Mouse (Mus musculus) heart, embryonic 13.5 days (tissue): Measurements from ENCODE around the gene Rgmb. TPM values are rescaled to one million over a fixed set of nuclear protein-coding genes. Genes with fewer than 3 reads are reported as not detected.

Source experiments
- ATAC-seq: fragments of 200-750 bp; cut with Nextera tagmentation; 2 replicates; pipeline ENCODE4 v1.8.0; 2017; ENCODE audit warnings: moderate TSS enrichment; ENCODE audit not compliant: insufficient number of reproducible peaks, low FRiP score, low TSS enrichment; ENCODE audit errors: extremely low read depth
- H3K27ac ChIP-seq: fragments of 300-500 bp; sonication (generic); replicated peaks from 2 replicates; pipeline ENCODE4 v1.5.1; 2015; ENCODE audit warnings: moderate library complexity, mild to moderate bottlenecking, inconsistent platforms
- H3K27me3 ChIP-seq: fragments of 300-500 bp; sonication (generic); replicated peaks from 2 replicates; pipeline ENCODE4 v1.6.1; 2015; ENCODE audit warnings: mild to moderate bottlenecking, inconsistent platforms
- H3K36me3 ChIP-seq: fragments of 300-500 bp; sonication (generic); 2 replicates; pipeline ENCODE4 v1.6.1; 2015; ENCODE audit warnings: mild to moderate bottlenecking, inconsistent platforms
- H3K4me1 ChIP-seq: fragments of 300-500 bp; sonication (generic); 2 replicates; pipeline ENCODE4 v1.6.1; 2015; ENCODE audit warnings: inconsistent platforms
- H3K4me2 ChIP-seq: fragments of 300-500 bp; sonication (generic); 2 replicates; pipeline ENCODE4 v1.6.1; 2015; ENCODE audit warnings: inconsistent platforms, mild to moderate bottlenecking, moderate library complexity
- H3K4me3 ChIP-seq: fragments of 300-500 bp; sonication (generic); 2 replicates; pipeline ENCODE4 v1.5.1; 2015; ENCODE audit warnings: moderate library complexity, mild to moderate bottlenecking, inconsistent platforms
- H3K9ac ChIP-seq: fragments of 300-500 bp; sonication (generic); 2 replicates; pipeline ENCODE4 v1.6.1; 2015; ENCODE audit warnings: inconsistent platforms, mild to moderate bottlenecking, moderate library complexity
- H3K9me3 ChIP-seq: fragments of 300-500 bp; sonication (generic); 2 replicates; pipeline ENCODE4 v1.6.1; 2016; ENCODE audit warnings: inconsistent platforms
- WGBS: fragments of 180-500 bp; shearing (Covaris S2); methylation state at CpG from one replicate; pipeline ENCODE4 v1.1.7; 2015; ENCODE audit warnings: mixed read lengths; 5-methylcytosine and 5-hydroxymethylcytosine counted together
- polyA plus RNA-seq: library from polyadenylated mRNA; unstranded; fragments of >200 nt; fragmentation: Nextera tagmentation; extraction: Ambion mirVana; gene quantifications from 2 replicates; pipeline ENCODE4 v1.2.1, GENCODE M21; 2015

Rgmb gene
- polyA plus RNA-seq, 1 experiment from 2014 or later: 8.4 TPM

DNA sequence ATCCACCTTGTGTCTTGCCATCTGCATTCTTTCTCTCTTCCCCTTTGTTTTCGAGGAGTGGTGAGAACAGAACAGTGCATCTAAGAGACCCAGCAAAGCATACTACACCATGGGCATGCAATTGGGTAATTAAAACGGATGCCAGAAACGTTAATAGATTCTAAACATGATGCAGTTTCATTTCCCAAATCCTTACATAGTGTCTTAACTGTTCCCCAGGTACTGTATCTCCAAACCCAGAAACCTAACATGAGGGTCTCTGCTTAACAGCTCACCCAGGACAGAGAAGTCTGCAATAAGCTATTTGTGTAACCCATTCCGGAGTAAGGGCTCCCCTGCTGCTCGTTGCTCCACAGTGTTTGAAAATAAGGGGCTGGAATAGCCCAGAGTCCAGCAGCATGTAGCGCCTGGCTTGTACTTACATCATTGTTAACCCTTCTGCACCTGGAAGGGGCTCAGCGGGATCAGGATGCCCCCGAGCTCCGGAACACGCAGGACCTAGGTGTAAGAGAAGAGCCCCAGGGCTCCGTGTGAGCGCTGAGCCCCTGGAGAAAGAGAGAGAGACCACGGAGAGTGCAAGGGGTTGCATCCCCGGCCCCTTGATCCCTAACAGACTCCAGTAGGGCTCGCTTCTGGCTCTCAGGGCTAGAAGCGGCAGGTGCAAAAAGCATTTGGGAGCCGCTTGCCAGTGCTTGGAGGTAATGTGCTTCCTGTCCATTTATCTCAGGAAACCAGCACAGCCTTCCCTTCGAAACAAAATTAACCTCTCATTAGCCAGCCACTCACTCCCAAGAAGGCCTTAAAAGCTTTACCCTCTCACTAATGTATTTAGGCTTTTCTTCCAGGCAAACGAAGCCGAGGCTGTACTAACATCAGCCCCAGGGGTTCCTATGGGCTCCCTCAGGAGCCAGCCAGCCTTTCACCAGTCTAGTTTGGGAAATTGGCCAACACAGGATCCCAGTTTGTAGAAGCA is 1.4 kb downstream of the Rgmb start:
- Histone ChIP-seq H3K9ac (peak overlapping the region; percentile 83), H3K4me3 (peak overlapping the region; percentile 72), H3K27me3 (peaks cover 17% of the 10 kb centered on the region), H3K4me2 (peak overlapping the region; percentile 98), H3K36me3 (no peaks in the 10 kb centered on the region), H3K9me3 (no peaks in the 10 kb centered on the region), H3K27ac (0 out of 2 replicates have a peak overlapping the region, but pooled peaks have one; percentile 6), H3K4me1 (peaks cover 27% of the 10 kb centered on the region)
- WGBS: 2% methylated on average over 20 of the region's 20 CpGs
- no peak for ATAC-seq

GRCm38 (mm10) chr17:15828131-15828917 is 2.5 kb downstream of the Rgmb start:
- WGBS: 51% methylated on average over 8 of the region's 8 CpGs
- ATAC-seq: no peak
- no peaks in the 10 kb centered on the region for H3K36me3 ChIP-seq
- H3K4me2 ChIP-seq: peak overlapping the region; percentile 98; the same call in 1 of the 2 replicates
- H3K27ac ChIP-seq: no peak overlapping the region
- H3K27me3 ChIP-seq: peaks cover 17% of the 10 kb centered on the region
- H3K4me1 ChIP-seq: peaks cover 38% of the 10 kb centered on the region
- H3K9ac ChIP-seq: no peak overlapping the region
- no peaks in the 10 kb centered on the region for H3K9me3 ChIP-seq
- H3K4me3 ChIP-seq: no peak overlapping the region

- H3K4me1 ChIP-seq: peaks cover 49% of the 10 kb centered on the region
- H3K9me3 ChIP-seq: no peaks in the 10 kb centered on the region
- H3K36me3 ChIP-seq: no peaks in the 10 kb centered on the region
- ATAC-seq: no peak
- H3K4me3 ChIP-seq: peak overlapping the region; percentile 71
- peak overlapping the region; percentile 90 for H3K27ac ChIP-seq
- under 1% methylated on average over 18 of the region's 18 CpGs for WGBS
- peak overlapping the region; percentile 83 for H3K9ac ChIP-seq
- peaks cover 7% of the 10 kb centered on the region for H3K27me3 ChIP-seq
- peak overlapping the region; percentile 93 for H3K4me2 ChIP-seq
Measured at GRCm38 (mm10) chr17:15826928-15827327, 3.9 kb downstream of the Rgmb start.

GRCm38 (mm10) chr17:15826444-15826909 is 4.4 kb downstream of the Rgmb start:
- Histone ChIP-seq H3K9me3 (no peaks in the 10 kb centered on the region), H3K27ac (peak overlapping the region; percentile 90)
- WGBS: 0% methylated on average over 34 of the region's 34 CpGs

DNA sequence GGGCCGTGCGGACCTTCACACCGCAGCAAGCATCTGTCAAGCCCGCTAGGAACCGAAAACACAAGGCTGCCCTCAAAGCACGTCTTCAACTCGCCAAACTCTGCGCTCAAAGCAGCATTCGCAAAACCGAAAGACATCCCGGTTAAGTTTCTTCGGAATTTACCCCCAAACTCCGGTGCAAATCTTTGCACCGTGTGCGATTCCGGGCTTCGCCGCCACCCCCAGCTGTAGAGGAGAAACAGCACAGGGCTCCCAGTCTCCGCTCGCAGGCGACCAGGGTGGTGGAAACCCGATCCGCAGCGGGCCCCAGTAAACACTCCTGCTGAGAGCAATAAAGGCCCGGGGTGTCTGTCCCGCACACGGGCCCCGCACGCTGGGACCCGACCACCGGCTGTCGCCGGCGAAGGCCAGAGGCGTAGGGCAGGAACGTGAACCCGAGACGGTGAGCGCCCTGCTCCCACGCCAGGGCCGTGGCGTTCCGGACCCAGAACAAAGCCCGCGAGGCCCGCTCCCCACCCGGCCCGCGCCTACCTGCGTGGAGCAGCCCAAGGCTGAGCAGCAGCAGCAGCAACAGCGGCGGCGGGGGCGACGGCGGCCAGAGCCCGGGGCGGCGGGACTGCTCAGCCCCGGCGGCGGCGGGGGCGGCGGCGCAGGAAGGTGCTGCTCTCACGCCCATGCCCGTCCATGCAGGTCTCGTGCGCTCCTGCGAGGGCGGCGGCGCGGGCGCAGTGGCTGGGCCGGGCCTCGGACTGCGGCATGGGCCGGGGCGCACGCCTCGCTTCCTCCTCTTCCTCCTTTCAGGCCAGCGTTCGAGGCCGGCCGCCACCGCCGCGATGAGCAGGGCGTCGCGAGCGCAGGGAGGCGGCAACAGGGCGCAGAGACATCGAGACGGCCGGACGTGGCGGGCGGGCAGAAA is 5.1 kb downstream of the Rgmb start:
- Histone ChIP-seq H3K4me3 (peak overlapping the region; percentile 71), H3K27ac (peak overlapping the region; percentile 90), H3K4me2 (peak overlapping the region; percentile 93), H3K9ac (peak overlapping the region; percentile 92), H3K36me3 (peaks cover 2% of the 10 kb centered on the region), H3K9me3 (no peaks in the 10 kb centered on the region), H3K4me1 (peaks cover 50% of the 10 kb centered on the region), H3K27me3 (peaks cover 7% of the 10 kb centered on the region)
- under 1% methylated on average over 102 of the region's 102 CpGs for WGBS
- ATAC-seq: peak; percentile 28

More at GRCm38 (mm10) chr17:15826444-15826909, 4.4 kb downstream of the Rgmb start:
- no peaks in the 10 kb centered on the region for H3K36me3 ChIP-seq
- peak; percentile 82 for ATAC-seq
- H3K4me3 ChIP-seq: peak overlapping the region; percentile 71
- H3K9ac ChIP-seq: peak overlapping the region; percentile 92
- H3K4me1 ChIP-seq: peaks cover 49% of the 10 kb centered on the region
- H3K27me3 ChIP-seq: peaks cover 7% of the 10 kb centered on the region
- H3K4me2 ChIP-seq: peak overlapping the region; percentile 93

GRCm38 (mm10) chr17:15824854-15825253 is 6.0 kb downstream of the Rgmb start:
- ATAC-seq: no peak
- H3K27ac ChIP-seq: peak overlapping the region; percentile 30; the same call in 1 of the 2 replicates
- 30% methylated on average over 3 of the region's 3 CpGs for WGBS

GRCm38 (mm10) chr17:15824337-15824736 is 6.5 kb downstream of the Rgmb start:
- Histone ChIP-seq H3K9ac (peak overlapping the region; percentile 92), H3K36me3 (peaks cover 9% of the 10 kb centered on the region), H3K9me3 (no peaks in the 10 kb centered on the region), H3K27me3 (peaks cover 7% of the 10 kb centered on the region), H3K27ac (peak overlapping the region; percentile 30), H3K4me3 (peak overlapping the region; percentile 71), H3K4me1 (peaks cover 52% of the 10 kb centered on the region), H3K4me2 (peak overlapping the region; percentile 93)
- no peak for ATAC-seq
- 62% methylated on average over 11 of the region's 11 CpGs for WGBS

More at GRCm38 (mm10) chr17:15824854-15825253, 6.0 kb downstream of the Rgmb start:
- H3K27me3 ChIP-seq: peaks cover 7% of the 10 kb centered on the region
- H3K36me3 ChIP-seq: peaks cover 9% of the 10 kb centered on the region
- H3K4me3 ChIP-seq: peak overlapping the region; percentile 71
- H3K9ac ChIP-seq: peak overlapping the region; percentile 92
- peak overlapping the region; percentile 93 for H3K4me2 ChIP-seq
- peaks cover 52% of the 10 kb centered on the region for H3K4me1 ChIP-seq
- no peaks in the 10 kb centered on the region for H3K9me3 ChIP-seq

DNA sequence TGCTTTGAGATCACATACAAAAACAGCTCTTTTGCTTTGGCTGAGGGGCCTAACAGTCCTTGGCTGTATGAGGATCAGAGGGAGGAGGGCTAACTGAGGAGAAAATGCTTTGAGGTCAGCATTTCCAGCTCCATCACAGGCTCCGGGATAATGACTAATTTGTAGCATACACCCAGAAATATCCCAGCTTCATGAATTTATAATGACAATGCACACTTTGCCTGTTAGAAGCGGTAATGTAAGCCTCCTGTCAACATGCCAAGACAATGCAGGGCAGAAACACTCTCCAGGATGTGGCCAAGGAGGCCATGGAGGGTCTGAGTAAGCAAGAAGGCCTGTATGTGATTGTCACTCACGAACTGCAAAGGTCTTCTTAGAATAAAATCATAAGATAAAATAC is 7.0 kb downstream of the Rgmb start:
- Histone ChIP-seq H3K4me2 (peak overlapping the region; percentile 93), H3K27me3 (peaks cover 7% of the 10 kb centered on the region), H3K4me1 (peaks cover 55% of the 10 kb centered on the region), H3K9me3 (no peaks in the 10 kb centered on the region), H3K27ac (peak overlapping the region; percentile 30), H3K9ac (peak overlapping the region; percentile 92), H3K36me3 (peaks cover 11% of the 10 kb centered on the region), H3K4me3 (peak overlapping the region; percentile 71)
- no peak for ATAC-seq
- WGBS: 52% methylated on average over 3 of the region's 3 CpGs

- no peak for ATAC-seq
- Histone ChIP-seq H3K9ac (peak overlapping the region; percentile 92; the same call in 1 of the 2 replicates), H3K27ac (no peak overlapping the region), H3K4me1 (peaks cover 59% of the 10 kb centered on the region), H3K36me3 (peaks cover 11% of the 10 kb centered on the region), H3K9me3 (no peaks in the 10 kb centered on the region), H3K27me3 (peaks cover 7% of the 10 kb centered on the region), H3K4me2 (peak overlapping the region; percentile 93), H3K4me3 (peak overlapping the region; percentile 71; the same call in 1 of the 2 replicates)
- WGBS: 71% methylated on average over 5 of the region's 5 CpGs
Measured at GRCm38 (mm10) chr17:15823215-15823614, 7.6 kb downstream of the Rgmb start.

DNA sequence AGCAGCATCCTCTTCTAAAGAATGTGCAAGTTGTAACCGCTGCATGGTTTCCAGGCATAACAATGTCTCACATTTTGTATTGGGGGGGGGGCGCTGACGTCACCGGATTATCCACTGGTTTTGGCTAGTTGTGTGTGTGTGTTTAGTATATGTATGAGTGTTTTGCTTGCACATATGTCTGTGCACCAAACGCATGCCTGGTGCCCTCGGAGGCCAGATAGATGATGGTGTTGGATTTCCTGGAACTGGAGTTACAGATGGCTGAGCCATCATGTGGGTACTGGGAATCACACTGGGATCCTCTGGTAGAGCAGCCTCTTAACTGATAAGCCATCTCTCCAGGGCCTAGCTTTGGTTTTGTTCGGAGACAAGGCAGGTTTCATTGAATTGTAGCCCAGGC is 8.5 kb downstream of the Rgmb start:
- Histone ChIP-seq H3K4me3 (no peak overlapping the region), H3K9me3 (no peaks in the 10 kb centered on the region), H3K9ac (no peak overlapping the region), H3K36me3 (peaks cover 18% of the 10 kb centered on the region), H3K4me1 (peaks cover 64% of the 10 kb centered on the region), H3K27ac (no peak overlapping the region), H3K4me2 (no peak overlapping the region), H3K27me3 (no peaks in the 10 kb centered on the region)
- ATAC-seq: no peak
- WGBS: 84% methylated on average over 7 of the region's 7 CpGs
